Mouse (Mus musculus) activated CD4-positive, CD25-positive, alpha-beta regulatory T cell, adult 4 months (primary cell): ENCODE measurements around the gene Ccna2. TPM values are rescaled to one million over a fixed set of nuclear protein-coding genes. Genes with fewer than 3 reads are reported as not detected.

Source experiments
- ATAC-seq: one replicate; pipeline ENCODE4 v1.8.0; 2017
- polyA plus RNA-seq, 2 experiments: library from polyadenylated mRNA; unstranded; fragments of 100-300 nt; shearing (Covaris generic); gene quantifications; one replicate each; pipeline ENCODE4 v1.2.1; 2017

Gene Ccna2
- polyA plus RNA-seq, 2 experiments from 2014 or later: 14.7 to 15.1 TPM

DNA sequence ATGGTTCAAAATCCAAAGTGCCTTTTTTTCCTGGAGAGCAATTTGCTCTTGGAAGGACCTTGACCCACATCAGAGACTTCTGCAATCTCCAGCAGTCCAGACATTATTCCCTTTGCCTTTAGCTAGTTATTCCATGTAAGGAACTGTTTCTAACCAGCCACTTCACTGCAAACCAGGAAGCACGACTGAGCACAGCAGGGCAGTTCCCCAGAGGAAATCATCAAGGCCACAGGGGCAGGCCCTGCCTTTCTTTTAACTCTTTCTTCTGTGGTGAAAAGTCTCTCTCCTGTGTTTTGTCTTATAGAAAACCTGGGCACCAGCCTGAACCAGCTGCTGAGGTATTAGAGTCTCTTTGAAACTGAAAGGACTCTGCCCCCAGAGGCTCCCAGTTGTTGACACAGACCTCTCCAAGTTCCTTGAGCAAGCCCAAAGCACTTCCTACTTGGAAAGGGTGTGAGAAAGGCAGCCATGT lies 38.7 kb downstream of the Ccna2 start:
- ATAC-seq: no peak

DNA sequence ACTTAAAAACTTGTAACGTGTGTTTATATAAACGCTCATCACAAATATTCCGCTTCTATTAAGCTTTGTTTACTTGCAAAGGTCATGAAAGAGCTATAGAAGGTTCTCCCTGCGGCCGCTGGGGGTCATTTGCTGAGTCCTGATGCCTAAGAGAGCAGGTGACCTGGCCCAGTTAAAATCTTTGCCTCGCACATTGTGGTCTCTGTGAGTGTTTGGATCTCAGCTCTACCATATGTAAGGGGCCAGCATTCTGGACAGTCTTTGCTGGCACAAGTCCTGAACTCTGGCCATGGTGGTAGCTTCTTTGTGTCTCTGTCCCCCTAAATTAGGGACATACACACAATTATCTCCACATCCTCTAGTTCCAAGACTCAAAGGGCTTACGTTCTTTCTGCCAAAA lies 39.2 kb downstream of the Ccna2 start:
- no peak for ATAC-seq

DNA sequence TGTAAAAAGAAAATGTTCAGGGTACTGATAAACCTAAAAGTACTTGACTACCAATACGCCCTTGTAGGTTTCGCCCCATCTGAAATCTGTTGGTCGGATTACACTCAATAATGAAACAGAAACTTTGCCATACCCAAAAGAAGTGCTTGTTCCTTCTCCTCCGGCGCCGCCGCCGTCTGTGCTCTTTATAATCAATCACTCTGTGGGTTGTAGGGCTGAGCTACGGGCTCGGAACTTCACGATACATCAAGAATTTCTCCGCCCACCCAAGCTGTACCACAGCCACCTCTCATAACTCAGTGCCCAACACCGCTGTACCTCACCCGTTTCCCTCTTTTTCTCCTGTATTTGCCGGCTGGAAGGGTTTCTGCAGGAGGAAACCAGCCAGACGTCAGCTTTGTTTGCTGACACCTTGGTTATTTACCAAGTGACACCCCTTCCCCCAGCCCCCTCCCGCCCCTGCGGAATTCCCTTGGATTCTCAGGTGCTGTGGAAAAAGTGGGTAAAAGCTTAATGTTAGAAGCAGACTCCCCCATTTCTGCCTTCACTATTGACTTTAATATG lies 39.9 kb downstream of the Ccna2 start:
- no peak for ATAC-seq

DNA sequence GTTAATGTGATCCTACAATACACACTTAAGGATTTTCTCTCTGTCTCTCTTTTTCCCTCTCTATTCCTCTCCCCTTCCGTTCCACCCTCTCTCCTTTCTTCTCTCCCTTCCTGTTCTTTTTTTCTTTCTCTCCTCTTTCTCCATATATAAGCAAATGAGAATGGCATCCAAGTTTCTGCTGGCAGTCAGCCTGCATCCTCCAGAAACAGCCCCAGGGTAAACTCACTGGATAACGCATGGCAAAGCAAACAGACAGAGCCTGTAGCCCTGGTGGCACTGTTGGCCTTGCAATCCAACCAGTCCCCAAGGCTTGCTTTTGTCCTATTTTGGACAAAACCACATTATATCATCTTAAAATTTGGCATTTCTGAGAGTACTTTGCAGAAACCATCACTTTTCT lies 40.7 kb downstream of the Ccna2 start:
- no peak for ATAC-seq

- ATAC-seq: no peak
Measured at GRCm38 (mm10) chr3:36530781-36531180, 41.2 kb downstream of the Ccna2 start.

GRCm38 (mm10) chr3:36530345-36530744 lies 41.6 kb downstream of the Ccna2 start:
- ATAC-seq: no peak

DNA sequence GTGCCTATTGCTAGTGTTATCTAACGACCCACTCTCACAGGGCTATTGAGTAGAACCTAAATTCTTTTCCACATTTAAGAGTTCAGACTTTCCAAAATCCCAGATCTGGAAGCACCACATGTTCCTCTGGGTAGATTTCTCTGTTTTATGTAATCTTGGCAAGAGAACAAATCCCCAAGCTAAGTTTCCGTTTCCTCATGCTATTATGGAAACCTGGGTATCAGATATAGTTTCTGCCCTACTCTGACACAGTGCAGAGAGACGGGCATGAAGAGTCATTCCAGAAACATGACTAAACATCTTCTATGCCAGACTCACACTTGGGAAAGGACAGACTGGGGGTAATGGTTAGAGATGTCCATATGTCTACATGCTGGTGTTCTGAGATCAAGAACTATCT lies 47.5 kb downstream of the Ccna2 start:
- no peak for ATAC-seq

DNA sequence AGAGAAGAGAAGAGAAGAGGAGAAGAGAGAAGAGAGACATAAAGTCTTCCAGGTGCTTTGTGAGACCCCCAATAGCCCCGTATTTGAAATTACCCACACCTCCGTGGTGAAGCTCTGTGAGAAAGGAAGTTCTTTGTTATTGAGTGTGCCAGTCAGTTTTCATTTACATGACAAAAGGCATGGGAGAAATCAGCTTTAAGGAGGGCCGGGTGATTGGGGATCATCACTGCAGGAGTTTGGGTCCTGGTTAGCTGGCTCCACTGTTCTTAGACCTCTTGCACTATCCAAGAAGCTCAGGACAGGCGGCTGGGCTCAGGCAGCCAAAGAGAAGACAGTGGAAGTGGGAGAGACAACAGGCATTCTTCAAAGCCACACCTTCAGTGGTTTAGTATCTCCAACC lies 49.8 kb downstream of the Ccna2 start:
- ATAC-seq: no peak

DNA sequence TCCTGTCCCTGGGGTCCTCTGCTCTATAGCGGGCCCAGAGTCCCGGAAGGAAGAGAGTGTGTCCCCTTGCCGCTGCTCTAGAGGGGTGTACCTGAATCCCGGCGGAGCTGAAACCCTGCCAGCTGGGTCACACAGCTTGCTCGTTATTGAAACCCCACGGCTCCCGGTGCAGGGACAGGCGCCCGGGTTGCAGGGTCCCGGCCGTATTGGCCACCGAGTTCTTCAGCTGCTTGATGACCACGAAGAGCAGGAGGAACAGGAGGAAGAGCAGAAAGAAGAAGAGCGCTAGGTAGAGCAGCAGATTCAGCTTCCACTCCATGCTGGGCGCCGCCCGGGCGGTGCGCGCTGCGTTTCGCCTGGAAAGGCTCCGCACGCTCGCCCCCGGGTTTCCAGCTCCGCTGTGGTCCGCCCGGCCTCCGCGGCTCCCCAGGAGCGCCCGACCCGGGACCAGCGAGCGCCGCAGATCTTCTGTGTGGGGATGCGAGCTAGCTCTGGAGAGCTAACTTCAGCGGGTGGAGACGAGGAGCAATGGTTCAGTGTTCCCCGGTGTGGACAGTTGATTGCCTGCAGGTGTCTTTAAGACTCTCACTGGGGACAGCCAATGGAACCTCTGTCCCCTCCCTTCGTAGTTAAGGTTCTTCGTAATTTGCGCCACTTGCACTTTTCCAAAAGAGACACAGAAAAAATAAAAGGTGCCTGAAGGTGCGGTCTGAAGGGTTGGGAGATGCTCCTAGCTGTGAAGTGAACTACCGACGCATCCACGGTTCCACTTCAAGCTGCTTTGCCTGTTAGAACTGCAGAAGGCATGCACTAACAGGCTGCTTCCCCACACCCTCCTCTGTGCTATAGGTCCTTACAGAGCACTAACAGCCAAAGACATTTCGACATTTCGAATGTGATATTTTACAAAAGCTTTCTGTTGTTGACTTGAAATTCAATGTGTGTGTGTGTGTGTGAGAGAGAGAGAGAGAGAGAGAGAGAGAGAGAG lies 50.6 kb downstream of the Ccna2 start, which contains the start of gene Gm11549:
Gene Gm11549 (minus strand): TSS at position 741 of the 988 bp plus-strand sequence.
- no peak for ATAC-seq

- ATAC-seq: no peak
Measured at GRCm38 (mm10) chr3:36516196-36516595, 55.8 kb downstream of the Ccna2 start.

Other genes starting within 250 kb of the Ccna2 start
- 100 to 1,000 TPM; 135 to 153 TPM for gene Anxa5, start 96.3 kb downstream of the Ccna2 start, polyA plus RNA-seq
- gene 1810062G17Rik, start 96.2 kb downstream of the Ccna2 start, polyA plus RNA-seq: 1 to 10 TPM in 1 of 2 experiments, under 1 TPM in 1; 0.59 to 2.4 TPM
- not detected for gene Gm11549, start 50.3 kb downstream of the Ccna2 start, polyA plus RNA-seq
- 10 to 100 TPM; 48.1 to 54.1 TPM for gene Exosc9, start 19.5 kb downstream of the Ccna2 start, polyA plus RNA-seq
- under 1 TPM in 1 of 2 experiments, not detected in 1; 0.17 TPM for gene Bbs7, start 41.3 kb upstream of the Ccna2 start, polyA plus RNA-seq
- gene Trpc3, start 118.0 kb upstream of the Ccna2 start, polyA plus RNA-seq: 1 to 10 TPM in 1 of 2 experiments, not detected in 1; 1.3 TPM